ENCODE assay signal across 8 mouse cellular contexts in genomic region chr9:70671772-70672579, GRCm38 (mm10). TPM values are rescaled to one million over a fixed set of nuclear protein-coding genes. Genes with fewer than 3 reads are reported as not detected.
DNase-seq lines count a peak whose midpoint lies in the region; ATAC-seq lines count a peak whose summit lies in the region.

No protein-coding gene starts in this region.

- DNase-seq in cerebellum, postnatal 10 days: peak; percentile 49 to 55
- no peak for DNase-seq in cerebellum, adult 11-12 months
- DNase-seq in urinary bladder, postnatal 14 days (ENCODE audit: low spot score): peak; percentile 20
- DNase-seq in urinary bladder, adult 2 months (ENCODE audit: low spot score): no peak
- DNase-seq in kidney, postnatal 4 days: peak; percentile 12 to 33
- peak; percentile 77 for DNase-seq in splenic B cell, adult 2 months (ENCODE audit: low read depth, low spot score)
- no peak for DNase-seq in gastrocnemius, postnatal 14 days

- WGBS in forebrain, embryonic 13.5 days: 54% methylated on average over 10 of the region's 10 CpGs

- H3K4me3 ChIP-seq in forebrain, embryonic 13.5 days: no peak overlapping the region

- H3K36me3 ChIP-seq in splenic B cell, adult 2 months (ENCODE audit: control insufficient read depth, insufficient read depth, low read length, poor library complexity, severe bottlenecking): no peaks in the 10 kb centered on the region
- H3K36me3 ChIP-seq in forebrain, embryonic 13.5 days (ENCODE audit: poor library complexity, severe bottlenecking): no peaks in the 10 kb centered on the region

- no peak overlapping the region for H3K4me2 ChIP-seq in forebrain, embryonic 13.5 days

- no peaks in the 10 kb centered on the region for H3K4me1 ChIP-seq in forebrain, embryonic 13.5 days

- H3K27me3 ChIP-seq in splenic B cell, adult 2 months (ENCODE audit: control insufficient read depth, insufficient read depth, low read length, poor library complexity, severe bottlenecking): no peaks in the 10 kb centered on the region
- no peaks in the 10 kb centered on the region for H3K27me3 ChIP-seq in forebrain, embryonic 13.5 days

- H3K27ac ChIP-seq in forebrain, embryonic 13.5 days: no peak overlapping the region

- H3K9me3 ChIP-seq in forebrain, embryonic 13.5 days (replicated peaks): no peaks in the 10 kb centered on the region

- intact Hi-C loops in gastrocnemius, postnatal 14 days (cut with DNase I; ENCODE audit: low total_unique reads): loop anchor here (10.0 kb wide), 1 partner anchor 253 kb away; no protein-coding TSS in a partner anchor

- no peak for ATAC-seq in forebrain, embryonic 13.5 days

- no peak overlapping the region for H3K9ac ChIP-seq in forebrain, embryonic 13.5 days

RNA-seq across cellular contexts. Expression of gene Adam10, which starts 6.8 kb away (rescaled TPM):
- polyA plus RNA-seq in urinary bladder, adult 2 months (2012; rRNA removed): 57.7 and 63.5 TPM in 2 replicates
- total RNA-seq in gastrocnemius, postnatal 14 days (2021): 10 to 100 TPM; 26.4 to 35.9 TPM
- polyA plus RNA-seq in forebrain, embryonic 13.5 days (2015; fragmentation: Nextera tagmentation; extraction: Ambion mirVana): 60.8 and 61.6 TPM in 2 replicates

RNA-seq across cellular contexts. Expression of gene Mindy2, which starts 15.0 kb away (rescaled TPM):
- polyA plus RNA-seq in urinary bladder, adult 2 months (2012; rRNA removed): 16.0 and 16.5 TPM in 2 replicates
- 10 to 100 TPM; 12.3 to 14.4 TPM for total RNA-seq in gastrocnemius, postnatal 14 days (2021)
- polyA plus RNA-seq in forebrain, embryonic 13.5 days (2015; fragmentation: Nextera tagmentation; extraction: Ambion mirVana): 10.2 and 10.9 TPM in 2 replicates

RNA-seq across cellular contexts. Expression of gene Gm10642, which starts 15.9 kb away (rescaled TPM):
- 1.5 and 1.7 TPM in 2 replicates for polyA plus RNA-seq in urinary bladder, adult 2 months (2012; rRNA removed)
- under 1 TPM; 0.22 to 0.37 TPM for total RNA-seq in gastrocnemius, postnatal 14 days (2021)
- 0.11 and 0.15 TPM in 2 replicates for polyA plus RNA-seq in forebrain, embryonic 13.5 days (2015; fragmentation: Nextera tagmentation; extraction: Ambion mirVana)

Comparison
In these comparisons a context has a peak if more than half of its experiments do, and no peak if none do; other contexts are left out.
1. DNase-seq: peak in cerebellum, postnatal 10 days (2 of 2), urinary bladder, postnatal 14 days (single experiment), kidney, postnatal 4 days (2 of 2) and splenic B cell, adult 2 months (single experiment); none in cerebellum, adult 11-12 months (single experiment), urinary bladder, adult 2 months (single experiment) and gastrocnemius, postnatal 14 days (single experiment).